Mouse (Mus musculus) lung, postnatal 0 days (tissue): ENCODE measurements around the gene Prmt1. TPM values are rescaled to one million over a fixed set of nuclear protein-coding genes. Genes with fewer than 3 reads are reported as not detected.

Experiments used
- ATAC-seq: fragments of 200-750 bp; cut with Nextera tagmentation; 2 replicates; pipeline ENCODE4 v1.8.0; 2017; ENCODE audit warnings: moderate library complexity
- DNase-seq: peaks from one replicate; pipeline ENCODE4 v3.0.0-alpha.2; 2016; ENCODE audit warnings: low spot score
- H3K27ac ChIP-seq: fragments of 300-500 bp; sonication (generic); 2 replicates; pipeline ENCODE4 v1.5.1; 2014; ENCODE audit warnings: antibody characterized with exemption, mild to moderate bottlenecking, low read length, mixed read lengths
- H3K27me3 ChIP-seq: fragments of 300-500 bp; sonication (generic); replicated peaks from 2 replicates; pipeline ENCODE4 v1.6.1; 2014; ENCODE audit warnings: low read length, mixed read lengths; ENCODE audit not compliant: insufficient read depth
- H3K36me3 ChIP-seq: fragments of 300-500 bp; sonication (generic); 2 replicates; pipeline ENCODE4 v1.6.1; 2014; ENCODE audit warnings: low read length, mixed read lengths; ENCODE audit not compliant: insufficient read depth
- H3K4me1 ChIP-seq: fragments of 300-500 bp; sonication (generic); 2 replicates; pipeline ENCODE4 v1.6.1; 2014; ENCODE audit warnings: antibody characterized with exemption, low read depth, low read length, mixed read lengths; ENCODE audit not compliant: insufficient read depth
- H3K4me2 ChIP-seq: fragments of 300-500 bp; sonication (generic); replicated peaks from 2 replicates; pipeline ENCODE4 v1.6.1; 2014; ENCODE audit warnings: low read depth, mild to moderate bottlenecking, low read length, moderate library complexity, mixed read lengths
- H3K4me3 ChIP-seq: fragments of 300-500 bp; sonication (generic); 2 replicates; pipeline ENCODE4 v1.5.1; 2014; ENCODE audit warnings: low read depth, low read length
- H3K9ac ChIP-seq: fragments of 300-500 bp; sonication (generic); replicated peaks from 2 replicates; pipeline ENCODE4 v1.6.1; 2014; ENCODE audit warnings: low read depth, mild to moderate bottlenecking
- H3K9me3 ChIP-seq: fragments of 300-500 bp; sonication (generic); 2 replicates; pipeline ENCODE4 v1.6.1; 2016; ENCODE audit warnings: low read length, mixed read lengths
- CTCF ChIP-seq: IDR thresholded peaks from 2 replicates; pipeline ENCODE4 v1.5.1; 2016; ENCODE audit warnings: antibody characterized with exemption, mild to moderate bottlenecking
- EP300 ChIP-seq: IDR thresholded peaks from 2 replicates; pipeline ENCODE4 v1.6.1; 2016; ENCODE audit warnings: antibody characterized with exemption, mild to moderate bottlenecking, control low read depth
- WGBS: fragments of 180-500 bp; shearing (Covaris S2); extraction: QIAGEN DNeasy Blood & Tissue Kit; methylation state at CpG from one replicate; pipeline ENCODE4 v1.1.7; 2014; 5-methylcytosine and 5-hydroxymethylcytosine counted together
- microRNA-seq: library from miRNA; unstranded; fragments of <30 nt; microRNA quantifications from one replicate; pipeline ENCODE4, GENCODE M21; 2016
- polyA plus RNA-seq: library from polyadenylated mRNA; unstranded; fragments of >200 nt; fragmentation: Nextera tagmentation; extraction: Ambion mirVana; gene quantifications from 2 replicates; pipeline ENCODE4 v1.2.1, GENCODE M21; 2015

The Prmt1 gene
- polyA plus RNA-seq, 1 experiment from 2014 or later, result 159 TPM

- Histone ChIP-seq H3K9me3 (no peaks in the 10 kb centered on the region), H3K36me3 (no peaks in the 10 kb centered on the region), H3K4me2 (peak overlapping the region; percentile 54), H3K27me3 (no peaks in the 10 kb centered on the region), H3K9ac (peak overlapping the region; percentile 79), H3K27ac (no peak overlapping the region), H3K4me3 (peak overlapping the region; percentile 83), H3K4me1 (peaks cover 9% of the 10 kb centered on the region)
- DNase-seq (no peak), ATAC-seq (no peak)
- 0% methylated on average over 1 of the region's 1 CpGs for WGBS
- TF ChIP-seq CTCF (no peak), EP300 (no peak)
Measured at GRCm38 (mm10) chr7:44928570-44928969, 57.8 kb downstream of the Prmt1 start.

Small RNA genes lying within 50 kb of the gene (microRNA-seq; reads per million reads assigned to microRNA genes)
- gene Mir7054, result not detected

Other genes with a start within 250 kb of the Prmt1 start
- 45.1 and 48.3 TPM in 2 replicates for gene Vrk3, start 238.2 kb downstream of the Prmt1 start, polyA plus RNA-seq
- 0.31 and 0.38 TPM in 2 replicates for gene Zfp473, start 235.5 kb downstream of the Prmt1 start, polyA plus RNA-seq
- 22.7 and 23.8 TPM in 2 replicates for gene Nup62, start 170.5 kb downstream of the Prmt1 start, polyA plus RNA-seq
- gene Il4i1, start 170.2 kb downstream of the Prmt1 start, polyA plus RNA-seq, result 1.9 and 2.3 TPM in 2 replicates
- 6.0 and 6.1 TPM in 2 replicates for gene Atf5, start 169.9 kb downstream of the Prmt1 start, polyA plus RNA-seq
- 84.0 and 89.4 TPM in 2 replicates for gene Akt1s1, start 137.6 kb downstream of the Prmt1 start, polyA plus RNA-seq
- gene Tbc1d17, start 137.5 kb downstream of the Prmt1 start, polyA plus RNA-seq, result 73.2 and 84.0 TPM in 2 replicates
- gene Pnkp, start 129.4 kb downstream of the Prmt1 start, polyA plus RNA-seq, result 39.7 and 41.3 TPM in 2 replicates
- 276 and 288 TPM in 2 replicates for gene Ptov1, start 116.8 kb downstream of the Prmt1 start, polyA plus RNA-seq
- gene Med25, start 93.9 kb downstream of the Prmt1 start, polyA plus RNA-seq, result 54.2 and 62.5 TPM in 2 replicates
- 15.1 and 18.3 TPM in 2 replicates for gene Fuz, start 90.5 kb downstream of the Prmt1 start, polyA plus RNA-seq
- 36.1 and 39.4 TPM in 2 replicates for gene Ap2a1, start 57.1 kb downstream of the Prmt1 start, polyA plus RNA-seq
- 0.44 and 0.57 TPM in 2 replicates for gene Tsks, start 43.4 kb downstream of the Prmt1 start, polyA plus RNA-seq
- gene Cpt1c, start 11.7 kb downstream of the Prmt1 start, polyA plus RNA-seq, result 5.4 and 5.6 TPM in 2 replicates
- gene Irf3, start 11.1 kb upstream of the Prmt1 start, polyA plus RNA-seq, result 90.4 and 96.5 TPM in 2 replicates
- gene Bcl2l12, start 12.1 kb upstream of the Prmt1 start, polyA plus RNA-seq, result 29.0 and 33.2 TPM in 2 replicates
- gene Scaf1, start 29.8 kb upstream of the Prmt1 start, polyA plus RNA-seq, result 18.1 and 20.5 TPM in 2 replicates
- gene Rras, start 31.4 kb upstream of the Prmt1 start, polyA plus RNA-seq, result 160 TPM in 2 replicates
- gene Prr12, start 66.3 kb upstream of the Prmt1 start, polyA plus RNA-seq, result 6.4 and 6.7 TPM in 2 replicates
- 54.6 and 62.8 TPM in 2 replicates for gene Nosip, start 75.9 kb upstream of the Prmt1 start, polyA plus RNA-seq
- gene Prrg2, start 76.1 kb upstream of the Prmt1 start, polyA plus RNA-seq, result 36.8 and 40.8 TPM in 2 replicates
- 158 and 162 TPM in 2 replicates for gene Rcn3, start 105.7 kb upstream of the Prmt1 start, polyA plus RNA-seq
- gene Fcgrt, start 117.3 kb upstream of the Prmt1 start, polyA plus RNA-seq, result 138 and 143 TPM in 2 replicates
- 972 and 1,016 TPM in 2 replicates for gene Rps11, start 137.9 kb upstream of the Prmt1 start, polyA plus RNA-seq
- 1,107 and 1,148 TPM in 2 replicates for gene Rpl13a, start 142.2 kb upstream of the Prmt1 start, polyA plus RNA-seq
- gene Gm45713, start 149.7 kb upstream of the Prmt1 start, polyA plus RNA-seq, result 0.62 and 0.96 TPM in 2 replicates
- gene Flt3l, start 149.9 kb upstream of the Prmt1 start, polyA plus RNA-seq, result 5.1 and 6.1 TPM in 2 replicates
- gene Pih1d1, start 167.7 kb upstream of the Prmt1 start, polyA plus RNA-seq, result 51.7 and 58.4 TPM in 2 replicates
- gene Aldh16a1, start 168.0 kb upstream of the Prmt1 start, polyA plus RNA-seq, result 26.7 and 26.8 TPM in 2 replicates
- gene Slc17a7, start 177.4 kb upstream of the Prmt1 start, polyA plus RNA-seq, result 0.56 and 0.65 TPM in 2 replicates
- gene Gfy, start 193.0 kb upstream of the Prmt1 start, polyA plus RNA-seq, result not detected in 2 replicates
- gene Pth2, start 194.4 kb upstream of the Prmt1 start, polyA plus RNA-seq, result not detected in 2 replicates
- gene Ccdc155, start 218.3 kb upstream of the Prmt1 start, polyA plus RNA-seq, result 2.7 and 3.3 TPM in 2 replicates
- gene Dkkl1, start 225.6 kb upstream of the Prmt1 start, polyA plus RNA-seq, result 0.93 and 1.1 TPM in 2 replicates
- 46.5 and 52.3 TPM in 2 replicates for gene Tead2, start 229.2 kb upstream of the Prmt1 start, polyA plus RNA-seq